Mouse (Mus musculus): Measurements from ENCODE around the gene Aplp2. TPM values are rescaled to one million over a fixed set of nuclear protein-coding genes. Genes with fewer than 3 reads are reported as not detected.
"Not testable (repeated sequence)": the region's sequence is repeated elsewhere in the genome, so short reads cannot be mapped to it uniquely, and the experiment has no call there.

Gene Aplp2
- polyA plus RNA-seq, 1 experiment from 2014 or later: 326 TPM

DNA sequence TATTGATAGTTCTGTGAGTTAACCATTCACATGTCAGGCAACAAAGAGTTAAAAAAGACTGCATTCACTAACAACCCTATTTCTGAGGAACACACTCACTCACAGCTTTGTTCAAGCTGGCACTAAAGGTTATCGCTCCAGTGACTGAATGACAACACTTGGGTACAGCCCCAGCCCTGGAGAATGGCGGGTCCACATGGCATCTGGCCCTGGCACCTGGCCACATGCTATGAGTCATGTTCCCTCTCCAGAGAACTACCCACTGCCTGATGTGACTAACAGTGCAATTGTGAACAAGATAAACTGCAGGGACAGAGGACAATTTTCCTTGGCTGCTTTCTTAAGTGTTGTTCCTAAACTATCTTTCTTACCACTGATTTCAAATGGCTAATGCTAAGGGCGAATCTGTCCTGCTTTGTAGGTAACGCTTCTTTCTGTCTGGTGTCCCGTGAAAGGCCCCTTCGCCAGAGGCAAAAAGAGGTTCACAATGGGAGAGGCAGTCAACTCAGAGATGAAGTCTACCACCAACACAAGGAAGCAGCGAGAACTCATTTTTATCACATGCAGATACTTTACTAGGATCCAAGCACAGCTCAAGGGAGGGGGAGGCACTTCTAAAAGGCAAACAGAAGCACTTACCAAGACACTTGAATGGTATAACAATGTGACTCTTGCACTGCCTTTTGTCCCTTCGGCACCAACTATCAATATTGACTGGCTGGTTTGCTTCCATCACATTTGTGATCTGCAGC is 35.1 kb downstream of the Aplp2 start:
- H3K4me3 ChIP-seq (replicated peaks; ENCODE audit: low read length): no peak overlapping the region
- no peaks in the 10 kb centered on the region for H3K9me3 ChIP-seq (replicated peaks; ENCODE audit: control insufficient read depth, low read length)
- H3K4me2 ChIP-seq (ENCODE audit: low read depth, low read length): no peak overlapping the region
- ATAC-seq (ENCODE audit: insufficient read depth, low FRiP score): peak; percentile 89
- no peak overlapping the region for H3K9ac ChIP-seq (ENCODE audit: low read length)
- whole genome bisulfite sequencing: 68% methylated on average over 8 of the region's 8 CpGs
- peaks cover 23% of the 10 kb centered on the region; the same call in 1 of the 2 replicates for H3K4me1 ChIP-seq (ENCODE audit: control insufficient read depth, insufficient read depth, low read length)
- H3K27ac ChIP-seq (ENCODE audit: low read length): peak overlapping the region; percentile 63
- no peaks in the 10 kb centered on the region for H3K36me3 ChIP-seq (ENCODE audit: control insufficient read depth, insufficient read depth, low read length)
- H3K27me3 ChIP-seq (ENCODE audit: control insufficient read depth, insufficient read depth, low read length): no peaks in the 10 kb centered on the region

GRCm38 (mm10) chr9:31175978-31176377 is 35.6 kb downstream of the Aplp2 start:
- no peaks in the 10 kb centered on the region for H3K36me3 ChIP-seq (ENCODE audit: control insufficient read depth, insufficient read depth, low read length)
- 64% methylated on average over 3 of the region's 3 CpGs for WGBS
- peaks cover 19% of the 10 kb centered on the region; the same call in 1 of the 2 replicates for H3K4me1 ChIP-seq (ENCODE audit: control insufficient read depth, insufficient read depth, low read length)
- no peaks in the 10 kb centered on the region for H3K9me3 ChIP-seq (replicated peaks; ENCODE audit: control insufficient read depth, low read length)
- H3K27ac ChIP-seq (ENCODE audit: low read length): peak overlapping the region; percentile 63
- no peak overlapping the region for H3K9ac ChIP-seq (ENCODE audit: low read length)
- no peak overlapping the region for H3K4me2 ChIP-seq (ENCODE audit: low read depth, low read length)
- no peak overlapping the region for H3K4me3 ChIP-seq (replicated peaks; ENCODE audit: low read length)
- H3K27me3 ChIP-seq (ENCODE audit: control insufficient read depth, insufficient read depth, low read length): no peaks in the 10 kb centered on the region
- ATAC-seq (ENCODE audit: insufficient read depth, low FRiP score): 0 out of 2 replicates have a peak, but pooled peaks have one; percentile 15

GRCm38 (mm10) chr9:31175346-31175745 is 36.3 kb downstream of the Aplp2 start:
- 76% methylated on average over 6 of the region's 6 CpGs for WGBS
- H3K4me3 ChIP-seq (replicated peaks; ENCODE audit: low read length): no peak overlapping the region
- no peak overlapping the region for H3K9ac ChIP-seq (ENCODE audit: low read length)
- peaks cover 19% of the 10 kb centered on the region; the same call in 1 of the 2 replicates for H3K4me1 ChIP-seq (ENCODE audit: control insufficient read depth, insufficient read depth, low read length)
- no peaks in the 10 kb centered on the region for H3K9me3 ChIP-seq (replicated peaks; ENCODE audit: control insufficient read depth, low read length)
- no peaks in the 10 kb centered on the region for H3K27me3 ChIP-seq (ENCODE audit: control insufficient read depth, insufficient read depth, low read length)
- peak; percentile 46 for ATAC-seq (ENCODE audit: insufficient read depth, low FRiP score)
- H3K27ac ChIP-seq (ENCODE audit: low read length): peak overlapping the region; percentile 63; the same call in 1 of the 2 replicates
- H3K36me3 ChIP-seq (ENCODE audit: control insufficient read depth, insufficient read depth, low read length): no peaks in the 10 kb centered on the region
- H3K4me2 ChIP-seq (ENCODE audit: low read depth, low read length): no peak overlapping the region

DNA sequence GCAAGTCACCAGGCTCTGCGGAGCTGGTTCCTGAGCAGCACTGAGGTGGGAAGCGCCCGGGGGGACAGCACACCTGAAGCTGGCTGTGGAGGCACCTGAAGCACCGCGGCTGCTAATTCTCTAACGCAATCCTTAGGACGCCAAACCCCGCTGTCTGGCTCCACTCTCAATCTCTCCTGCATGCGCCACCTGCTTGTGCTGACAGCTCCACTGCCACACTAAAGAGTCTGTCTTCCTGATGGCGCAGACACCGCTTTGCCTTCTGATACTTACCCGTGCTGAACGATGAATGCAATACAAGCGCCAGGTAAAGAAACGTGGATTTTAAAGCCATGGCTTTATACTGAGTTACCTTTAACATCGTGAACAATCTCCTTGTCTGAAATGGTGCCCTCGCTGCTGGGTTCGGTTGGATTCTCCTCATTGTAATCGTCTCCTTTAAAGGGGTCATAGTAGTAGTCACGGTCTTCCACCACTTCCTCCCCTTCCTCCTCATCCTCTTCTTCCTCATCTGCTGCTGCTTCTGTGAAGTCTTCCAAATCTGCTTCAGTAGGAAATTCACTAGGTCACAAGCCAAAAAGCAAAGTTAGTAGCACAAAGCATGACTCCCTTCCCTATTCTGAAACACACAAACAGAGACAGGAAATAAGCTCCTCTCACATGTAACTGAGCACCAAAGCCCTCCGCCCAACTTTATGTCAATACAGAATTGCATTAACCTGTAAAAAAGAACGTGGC is 43.1 kb downstream of the Aplp2 start:
- no peak for ATAC-seq (ENCODE audit: insufficient read depth, low FRiP score)
- Histone ChIP-seq H3K4me1 (ENCODE audit: control insufficient read depth, insufficient read depth, low read length) (no peaks in the 10 kb centered on the region), H3K4me2 (ENCODE audit: low read depth, low read length) (no peak overlapping the region), H3K9ac (ENCODE audit: low read length) (no peak overlapping the region), H3K27me3 (ENCODE audit: control insufficient read depth, insufficient read depth, low read length) (no peaks in the 10 kb centered on the region), H3K9me3 (replicated peaks; ENCODE audit: control insufficient read depth, low read length) (no peaks in the 10 kb centered on the region), H3K4me3 (replicated peaks; ENCODE audit: low read length) (no peak overlapping the region), H3K27ac (ENCODE audit: low read length) (no peak overlapping the region), H3K36me3 (ENCODE audit: control insufficient read depth, insufficient read depth, low read length) (peaks cover 21% of the 10 kb centered on the region)
- WGBS: 91% methylated on average over 22 of the region's 22 CpGs

DNA sequence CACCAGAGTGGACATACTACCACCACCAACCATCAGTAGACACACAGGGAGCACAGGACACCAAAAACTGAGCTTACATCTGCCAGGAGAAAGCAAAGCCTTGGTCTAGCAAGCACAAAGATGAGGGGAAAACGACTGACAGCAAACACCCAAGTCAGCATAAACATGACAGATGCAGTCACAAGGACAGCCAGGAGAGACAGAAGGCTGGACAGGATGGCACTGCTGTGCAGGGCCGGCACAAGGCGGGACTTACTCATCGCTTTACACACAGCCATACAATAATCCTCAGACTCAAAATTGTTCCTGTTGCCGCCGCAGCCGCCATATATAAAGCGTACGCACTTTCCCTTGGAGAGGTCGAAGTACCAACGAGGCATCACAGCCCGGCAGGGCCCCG is 44.3 kb downstream of the Aplp2 start:
- no peak overlapping the region for H3K4me2 ChIP-seq (ENCODE audit: low read depth, low read length)
- no peak for ATAC-seq (ENCODE audit: insufficient read depth, low FRiP score)
- no peak overlapping the region for H3K9ac ChIP-seq (ENCODE audit: low read length)
- no peaks in the 10 kb centered on the region for H3K9me3 ChIP-seq (replicated peaks; ENCODE audit: control insufficient read depth, low read length)
- H3K4me1 ChIP-seq (ENCODE audit: control insufficient read depth, insufficient read depth, low read length): no peaks in the 10 kb centered on the region
- H3K36me3 ChIP-seq (ENCODE audit: control insufficient read depth, insufficient read depth, low read length): peaks cover 27% of the 10 kb centered on the region
- no peak overlapping the region for H3K4me3 ChIP-seq (replicated peaks; ENCODE audit: low read length)
- no peaks in the 10 kb centered on the region for H3K27me3 ChIP-seq (ENCODE audit: control insufficient read depth, insufficient read depth, low read length)
- H3K27ac ChIP-seq (ENCODE audit: low read length): no peak overlapping the region
- 91% methylated on average over 13 of the region's 13 CpGs for WGBS

DNA sequence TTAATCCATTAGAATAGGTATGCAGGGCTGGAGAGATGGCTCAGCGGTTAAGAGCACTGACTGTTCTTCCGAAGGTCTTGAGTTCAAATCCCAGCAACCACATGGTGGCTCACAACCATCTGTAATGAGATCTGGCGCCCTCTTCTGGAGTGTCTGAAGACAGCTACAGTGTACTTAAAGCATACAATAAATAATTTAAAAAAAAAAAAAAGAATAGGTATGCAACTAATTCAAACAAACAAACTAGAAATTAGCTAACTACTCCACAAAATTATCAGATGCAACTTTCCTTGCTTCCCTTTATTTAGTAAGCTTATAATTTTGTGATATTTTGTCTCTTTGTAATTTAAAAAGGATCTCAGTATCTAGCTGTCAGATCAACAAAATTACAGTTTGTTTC is 46.1 kb downstream of the Aplp2 start:
- not testable (repeated sequence) for H3K4me3 ChIP-seq (replicated peaks; ENCODE audit: low read length); H3K9me3 ChIP-seq (replicated peaks; ENCODE audit: control insufficient read depth, low read length); H3K4me2 ChIP-seq (ENCODE audit: low read depth, low read length); ATAC-seq (ENCODE audit: insufficient read depth, low FRiP score); H3K27ac ChIP-seq (ENCODE audit: low read length); H3K4me1 ChIP-seq (ENCODE audit: control insufficient read depth, insufficient read depth, low read length); H3K27me3 ChIP-seq (ENCODE audit: control insufficient read depth, insufficient read depth, low read length); H3K9ac ChIP-seq (ENCODE audit: low read length)
- WGBS: 91% methylated on average over 3 of the region's 3 CpGs
- H3K36me3 ChIP-seq (ENCODE audit: control insufficient read depth, insufficient read depth, low read length): peaks cover 36% of the 10 kb centered on the region

- no peaks in the 10 kb centered on the region for H3K9me3 ChIP-seq (replicated peaks; ENCODE audit: control insufficient read depth, low read length)
- ATAC-seq (ENCODE audit: insufficient read depth, low FRiP score): no peak
- H3K36me3 ChIP-seq (ENCODE audit: control insufficient read depth, insufficient read depth, low read length): peaks cover 39% of the 10 kb centered on the region
- H3K4me2 ChIP-seq (ENCODE audit: low read depth, low read length): no peak overlapping the region
- H3K4me1 ChIP-seq (ENCODE audit: control insufficient read depth, insufficient read depth, low read length): no peaks in the 10 kb centered on the region
- H3K27me3 ChIP-seq (ENCODE audit: control insufficient read depth, insufficient read depth, low read length): no peaks in the 10 kb centered on the region
- H3K27ac ChIP-seq (ENCODE audit: low read length): no peak overlapping the region
- H3K9ac ChIP-seq (ENCODE audit: low read length): no peak overlapping the region
- H3K4me3 ChIP-seq (replicated peaks; ENCODE audit: low read length): no peak overlapping the region
- 87% methylated on average over 1 of the region's 1 CpGs for WGBS
Observed at GRCm38 (mm10) chr9:31163327-31163726, 48.3 kb downstream of the Aplp2 start.

DNA sequence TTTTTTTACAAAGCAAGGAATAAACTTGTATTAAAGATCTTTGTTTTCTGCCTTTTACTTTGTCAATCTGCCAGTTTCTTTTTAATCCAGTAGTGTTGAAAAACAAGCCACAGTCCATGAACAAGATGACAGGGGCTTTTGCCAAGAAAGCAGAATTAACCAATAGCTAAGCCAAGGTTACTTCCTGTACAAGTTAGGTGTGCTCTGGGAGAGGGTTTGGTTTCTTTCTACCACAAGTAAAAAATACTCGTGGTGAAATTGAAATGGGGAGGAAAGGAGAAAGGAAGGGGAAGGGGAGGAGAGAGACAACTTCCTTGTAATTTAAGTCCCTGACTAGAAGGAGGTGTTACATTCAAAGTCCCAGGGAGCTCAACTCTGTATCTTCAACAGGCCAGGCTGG is 48.7 kb downstream of the Aplp2 start:
- H3K36me3 ChIP-seq (ENCODE audit: control insufficient read depth, insufficient read depth, low read length): peaks cover 36% of the 10 kb centered on the region
- H3K27ac ChIP-seq (ENCODE audit: low read length): no peak overlapping the region
- no peaks in the 10 kb centered on the region for H3K4me1 ChIP-seq (ENCODE audit: control insufficient read depth, insufficient read depth, low read length)
- ATAC-seq (ENCODE audit: insufficient read depth, low FRiP score): no peak
- no peaks in the 10 kb centered on the region for H3K27me3 ChIP-seq (ENCODE audit: control insufficient read depth, insufficient read depth, low read length)
- H3K4me3 ChIP-seq (replicated peaks; ENCODE audit: low read length): no peak overlapping the region
- 68% methylated on average over 1 of the region's 1 CpGs for WGBS
- no peaks in the 10 kb centered on the region for H3K9me3 ChIP-seq (replicated peaks; ENCODE audit: control insufficient read depth, low read length)
- no peak overlapping the region for H3K4me2 ChIP-seq (ENCODE audit: low read depth, low read length)
- no peak overlapping the region for H3K9ac ChIP-seq (ENCODE audit: low read length)

- Histone ChIP-seq H3K27me3 (ENCODE audit: control insufficient read depth, insufficient read depth, low read length) (no peaks in the 10 kb centered on the region), H3K27ac (ENCODE audit: low read length) (no peak overlapping the region), H3K9me3 (replicated peaks; ENCODE audit: control insufficient read depth, low read length) (no peaks in the 10 kb centered on the region), H3K4me2 (ENCODE audit: low read depth, low read length) (no peak overlapping the region), H3K9ac (ENCODE audit: low read length) (no peak overlapping the region), H3K4me3 (replicated peaks; ENCODE audit: low read length) (no peak overlapping the region), H3K36me3 (ENCODE audit: control insufficient read depth, insufficient read depth, low read length) (peaks cover 28% of the 10 kb centered on the region), H3K4me1 (ENCODE audit: control insufficient read depth, insufficient read depth, low read length) (no peaks in the 10 kb centered on the region)
- WGBS: 72% methylated on average over 4 of the region's 4 CpGs
- no peak for ATAC-seq (ENCODE audit: insufficient read depth, low FRiP score)
Observed at GRCm38 (mm10) chr9:31159910-31160309, 51.7 kb downstream of the Aplp2 start.

Data from stomach, embryonic 16.5 days (tissue).